Mouse (Mus musculus) left cerebral cortex, adult 8-10 months (tissue): ENCODE measurements around the gene Ccdc137. TPM values are rescaled to one million over a fixed set of nuclear protein-coding genes. Genes with fewer than 3 reads are reported as not detected.

Experiments used
- DNase-seq, 2 experiments: peaks; one replicate each; pipeline ENCODE4 v3.0.0; 2022; ENCODE audit warnings: low spot score in 2 of 2
- total RNA-seq, 4 experiments: library from RNA; stranded (reverse); gene quantifications; 2 replicates each; pipeline ENCODE4 v1.2.4; 2022

Gene Ccdc137
- total RNA-seq, 4 experiments from 2014 or later, result 16.8 to 25.8 (median 22.1) TPM

DNA sequence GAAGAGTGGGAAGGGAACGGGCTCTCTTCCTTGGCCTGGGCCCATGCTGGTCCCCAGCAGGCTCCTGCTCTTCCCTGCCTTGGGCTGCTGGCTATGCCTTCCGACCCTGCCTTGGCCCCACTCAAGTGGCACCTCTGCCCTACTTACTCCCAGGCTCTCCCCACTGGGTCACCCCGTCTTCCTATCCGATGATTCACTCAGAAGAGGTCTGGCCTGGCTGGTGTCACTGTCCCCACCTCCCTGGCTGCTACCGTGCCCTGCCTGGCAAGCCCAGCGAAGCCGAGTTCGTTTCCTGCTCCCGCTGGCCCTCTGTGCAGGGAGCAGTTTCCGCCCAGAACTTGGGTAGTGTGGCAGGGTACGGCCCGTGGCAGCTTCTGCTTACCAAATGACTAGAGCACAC is 40.3 kb downstream of the Ccdc137 start:
- DNase-seq, result no peak

GRCm38 (mm10) chr11:120498891-120499290 is 41.0 kb downstream of the Ccdc137 start:
- no peak for DNase-seq

DNA sequence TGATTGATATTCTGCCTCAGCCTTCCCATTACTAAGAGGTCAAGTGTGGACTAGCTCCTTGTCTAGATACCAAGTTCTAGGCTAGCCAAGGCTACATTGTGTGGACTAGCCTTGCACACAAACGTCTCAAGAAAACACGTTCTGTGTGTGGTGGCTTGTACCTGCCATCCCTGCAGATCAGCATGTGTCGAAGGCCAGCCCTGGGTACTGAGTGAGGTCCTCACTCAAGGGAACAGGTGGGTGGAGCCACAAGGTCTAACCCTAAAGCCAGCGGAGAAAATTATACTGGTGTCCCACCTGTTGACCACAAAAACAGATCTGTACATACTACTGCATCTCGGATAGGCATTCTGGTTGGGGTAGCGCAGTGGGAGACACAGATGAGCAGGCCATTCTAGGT is 42.0 kb downstream of the Ccdc137 start:
- no peak for DNase-seq

DNA sequence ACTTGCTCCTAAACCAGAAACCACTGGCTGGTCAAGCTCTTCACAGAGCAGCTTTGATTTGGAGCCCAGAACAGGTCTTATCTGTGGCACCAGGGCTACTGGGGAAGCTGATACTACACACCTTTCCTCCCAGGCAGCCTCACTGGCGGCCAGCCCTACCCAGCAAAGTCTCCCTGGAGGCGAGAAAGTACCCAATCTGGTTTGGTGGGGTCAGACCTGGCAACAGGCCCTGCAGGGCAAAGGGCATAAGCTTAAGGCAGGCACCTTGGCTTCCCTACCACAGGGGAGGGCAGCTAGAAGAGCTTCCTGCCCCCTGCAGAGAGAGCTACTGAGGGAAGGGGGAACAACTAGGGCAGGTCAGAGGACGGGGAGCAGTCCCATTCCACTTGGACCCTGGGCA is 42.4 kb downstream of the Ccdc137 start:
- DNase-seq, result no peak

GRCm38 (mm10) chr11:120501018-120501417 is 43.1 kb downstream of the Ccdc137 start:
- no peak for DNase-seq

DNA sequence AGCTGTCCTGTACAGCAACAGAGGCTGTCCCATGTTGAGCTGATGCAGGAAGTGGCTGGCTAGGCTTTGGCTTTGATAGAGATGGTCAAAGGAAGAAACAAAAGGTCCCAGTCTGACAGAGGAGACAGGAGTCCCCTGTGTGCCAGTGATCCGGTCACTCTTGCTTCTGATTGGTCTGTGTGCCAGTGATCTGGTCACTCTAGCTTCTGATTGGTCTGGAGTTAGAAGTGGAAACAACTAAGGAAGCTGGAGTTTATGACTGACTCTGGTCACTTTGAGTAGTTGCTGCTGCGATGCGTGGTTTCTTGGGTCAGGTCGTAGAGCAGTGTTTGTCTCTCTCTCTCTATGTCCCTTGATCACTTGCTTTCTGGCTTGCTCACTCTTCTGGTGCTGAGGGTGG is 43.8 kb downstream of the Ccdc137 start:
- no peak for DNase-seq

GRCm38 (mm10) chr11:120505661-120506060 is 47.7 kb downstream of the Ccdc137 start:
- DNase-seq, result no peak

GRCm38 (mm10) chr11:120506899-120507298 is 49.0 kb downstream of the Ccdc137 start:
- DNase-seq, result no peak

DNA sequence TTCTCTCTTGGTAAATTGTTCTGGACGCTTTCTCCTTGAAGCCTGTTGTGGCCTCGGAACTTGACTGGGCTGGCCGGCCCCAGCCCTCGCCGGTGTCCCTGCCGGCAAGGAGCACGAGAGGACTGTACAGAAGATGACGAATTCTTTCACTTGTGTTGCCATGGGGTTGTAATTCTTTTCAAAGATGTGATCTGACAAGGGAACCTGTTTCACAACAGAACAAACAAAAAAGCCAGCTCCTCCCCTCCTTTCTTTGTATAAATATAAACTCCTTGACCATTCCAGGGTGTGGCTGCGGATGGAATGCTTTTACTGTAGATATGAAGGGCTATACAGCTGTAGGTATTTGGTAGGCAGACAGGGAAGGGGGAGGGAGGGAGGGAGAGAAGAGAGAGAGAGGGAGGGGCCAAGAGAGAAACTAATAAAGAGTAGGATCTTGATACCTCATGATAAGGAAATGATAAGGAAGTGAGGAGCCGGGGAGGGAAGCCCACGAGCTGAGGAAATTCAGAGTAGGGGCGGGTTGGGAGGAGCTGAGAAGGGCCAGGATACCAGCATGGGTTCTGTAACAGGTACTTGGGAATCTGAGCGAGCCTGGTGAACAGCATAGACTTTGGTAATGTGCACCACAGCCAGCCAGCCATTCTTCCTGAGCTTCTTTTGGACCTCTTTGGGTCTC is 49.8 kb downstream of the Ccdc137 start:
- DNase-seq, result no peak

GRCm38 (mm10) chr11:120508290-120508870 is 50.5 kb downstream of the Ccdc137 start:
- no peak for DNase-seq

GRCm38 (mm10) chr11:120509940-120510339 is 52.0 kb downstream of the Ccdc137 start:
- no peak for DNase-seq

DNA sequence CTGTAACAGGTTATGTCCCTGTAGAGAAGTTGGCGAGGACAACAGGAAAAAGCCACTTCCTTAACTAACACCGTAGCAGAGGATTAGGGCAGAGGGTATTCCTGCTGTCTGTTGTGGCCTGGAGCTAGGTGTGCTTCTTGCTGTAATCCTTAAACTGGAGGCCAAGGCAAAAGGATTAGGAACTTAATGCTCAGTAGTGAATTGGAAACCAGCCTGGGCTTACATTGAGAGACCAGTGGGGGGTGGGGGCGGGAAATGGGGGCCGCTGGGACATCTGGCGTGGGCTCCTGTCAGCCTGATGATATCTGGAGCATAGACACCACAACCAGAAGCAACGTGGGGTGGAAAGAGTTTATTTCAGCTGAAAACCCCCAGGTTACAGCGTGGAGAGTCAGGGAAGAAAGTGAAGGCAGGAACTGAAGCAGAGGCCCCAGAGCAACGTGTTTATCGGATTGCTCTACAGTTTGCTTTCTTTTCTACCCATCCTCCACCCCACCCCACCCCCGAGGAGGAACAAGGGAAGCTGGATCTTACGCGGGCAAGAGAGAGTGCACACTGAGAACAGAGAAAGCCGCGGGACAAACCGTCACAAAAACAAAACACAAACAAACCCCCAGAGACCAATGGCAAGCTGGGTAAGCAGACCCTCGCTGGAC is 52.6 kb downstream of the Ccdc137 start:
- DNase-seq, result no peak

DNA sequence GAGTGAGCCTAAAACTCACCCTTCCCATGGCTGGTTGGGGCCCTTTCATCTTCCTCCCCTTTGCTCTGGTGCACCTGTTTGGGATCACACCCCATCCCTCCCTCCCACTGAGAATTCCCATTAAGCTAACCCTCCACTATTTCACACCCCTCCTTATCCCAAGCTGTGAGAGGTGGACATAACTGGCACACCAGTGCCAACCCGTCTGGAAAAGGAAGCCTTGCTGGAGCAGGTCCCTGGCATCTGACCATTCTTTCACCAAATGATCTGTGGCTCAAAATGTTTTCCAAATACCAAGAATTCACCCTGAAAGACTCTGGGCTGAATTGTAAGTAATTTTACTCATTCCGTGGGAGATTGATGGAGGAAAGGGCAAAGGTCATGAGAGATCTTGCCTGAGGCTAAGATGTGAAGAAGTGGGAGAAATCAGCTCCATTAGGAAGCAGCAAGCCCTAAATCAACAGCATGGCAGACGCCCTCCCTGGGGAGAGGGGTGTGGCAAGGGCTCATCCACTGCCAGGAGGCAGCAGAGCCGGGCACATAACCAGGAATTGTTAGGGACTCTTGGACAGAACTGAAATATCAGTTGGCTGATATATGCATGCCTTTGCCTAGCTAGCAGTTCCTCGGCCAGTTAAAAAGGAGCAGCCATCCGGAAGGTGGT is 55.0 kb downstream of the Ccdc137 start:
- no peak for DNase-seq

Other genes starting within 250 kb of the Ccdc137 start
- 10 to 100 TPM; 20.8 to 23.0 (median 21.6) TPM for gene Bahcc1, start 225.2 kb upstream of the Ccdc137 start, total RNA-seq
- 1,000 to 10,000 TPM; 1,267 to 1,347 (median 1,329) TPM for gene Actg1, start 109.6 kb upstream of the Ccdc137 start, total RNA-seq
- 1 to 10 TPM in 1 of 4 experiments, under 1 TPM in 1, not detected in 2; 0.37 to 1.2 TPM for gene Fscn2, start 96.6 kb upstream of the Ccdc137 start, total RNA-seq
- gene Faap100, start 79.4 kb upstream of the Ccdc137 start, total RNA-seq, result 10 to 100 TPM; 14.0 to 17.2 (median 14.9) TPM
- gene Nploc4, start 20.4 kb upstream of the Ccdc137 start, total RNA-seq, result 10 to 100 TPM; 64.8 to 69.9 (median 68.4) TPM
- 1 to 10 TPM in 2 of 4 experiments, not detected in 2; 2.0 to 2.4 TPM for gene Tspan10, start 15.5 kb upstream of the Ccdc137 start, total RNA-seq
- under 1 TPM; 0.30 to 0.96 (median 0.41) TPM for gene Pde6g, start 4.6 kb upstream of the Ccdc137 start, total RNA-seq
- 10 to 100 TPM; 13.6 to 20.6 (median 17.4) TPM for gene Oxld1, start within 50 bp of the Ccdc137 start, total RNA-seq
- gene Arl16, start 9.5 kb downstream of the Ccdc137 start, total RNA-seq, result 10 to 100 TPM; 52.6 to 63.3 (median 56.8) TPM
- gene Mrpl12, start 26.5 kb downstream of the Ccdc137 start, total RNA-seq, result 10 to 100 TPM; 63.2 to 67.7 (median 64.4) TPM
- gene Slc25a10, start 33.7 kb downstream of the Ccdc137 start, total RNA-seq, result 10 to 100 TPM; 21.2 to 25.8 (median 24.0) TPM
- gene Gcgr, start 72.6 kb downstream of the Ccdc137 start, total RNA-seq, result under 1 TPM in 1 of 4 experiments, not detected in 3; 0.17 TPM
- 10 to 100 TPM; 71.6 to 75.9 (median 74.1) TPM for gene Mcrip1, start 91.6 kb downstream of the Ccdc137 start, total RNA-seq
- gene Ppp1r27, start 93.0 kb downstream of the Ccdc137 start, total RNA-seq, result not detected
- 100 to 1,000 TPM; 110 to 142 (median 130) TPM for gene P4hb, start 115.1 kb downstream of the Ccdc137 start, total RNA-seq
- gene Arhgdia, start 123.5 kb downstream of the Ccdc137 start, total RNA-seq, result 100 to 1,000 TPM; 307 to 323 (median 320) TPM
- 10 to 100 TPM; 47.7 to 64.6 (median 51.9) TPM for gene Alyref, start 140.2 kb downstream of the Ccdc137 start, total RNA-seq
- gene Anapc11, start 140.3 kb downstream of the Ccdc137 start, total RNA-seq, result 100 to 1,000 TPM in 2 of 4 experiments, 10 to 100 TPM in 2; 98.1 to 101 (median 99.4) TPM
- 1 to 10 TPM in 2 of 4 experiments, not detected in 2; 1.1 to 1.8 TPM for gene Npb, start 150.4 kb downstream of the Ccdc137 start, total RNA-seq
- 100 to 1,000 TPM; 109 to 140 (median 124) TPM for gene Pcyt2, start 159.8 kb downstream of the Ccdc137 start, total RNA-seq
- gene Sirt7, start 167.1 kb downstream of the Ccdc137 start, total RNA-seq, result 10 to 100 TPM; 30.5 to 45.3 (median 34.7) TPM
- 10 to 100 TPM; 66.8 to 77.2 (median 73.1) TPM for gene Mafg, start 175.5 kb downstream of the Ccdc137 start, total RNA-seq
- 1 to 10 TPM; 1.5 to 2.3 (median 1.8) TPM for gene Pycr1, start 185.7 kb downstream of the Ccdc137 start, total RNA-seq
- 10 to 100 TPM in 3 of 4 experiments, 1 to 10 TPM in 1; 9.3 to 12.0 (median 10.7) TPM for gene Myadml2, start 190.0 kb downstream of the Ccdc137 start, total RNA-seq
- 1 to 10 TPM; 2.1 to 7.1 (median 4.0) TPM for gene Notum, start 203.1 kb downstream of the Ccdc137 start, total RNA-seq
- 10 to 100 TPM; 57.0 to 64.7 (median 61.2) TPM for gene Aspscr1, start 214.9 kb downstream of the Ccdc137 start, total RNA-seq